Mouse (Mus musculus): ENCODE measurements around the gene Cryab.

- TF ChIP-seq CTCF (IDR thresholded peaks at IDR 0.05; ENCODE audit: insufficient read depth, low read length) (no peak), POLR2A (IDR thresholded peaks at IDR 0.05; ENCODE audit: borderline replicate concordance, extremely low read depth, low read depth, low read length) (no peak)
Measured at GRCm38 (mm10) chr9:50729600-50729999, 21.5 kb upstream of the Cryab start.
